Mouse (Mus musculus) lung, adult 2 months (tissue): ENCODE data around the gene Inhbc.

Source experiments
- CTCF ChIP-seq: fragments of 200-500 bp; IDR thresholded peaks from 2 replicates; pipeline ENCODE4 v1.5.1; 2011; ENCODE audit warnings: mild to moderate bottlenecking, low read length, control low read depth; ENCODE audit not compliant: insufficient read depth
- POLR2A ChIP-seq: fragments of 200-500 bp; IDR thresholded peaks from 2 replicates; pipeline ENCODE4 v1.6.1; 2011; ENCODE audit warnings: low read depth, mild to moderate bottlenecking, control low read depth, low read length, borderline replicate concordance; ENCODE audit errors: extremely low read depth

GRCm38 (mm10) chr10:127413585-127413984 lies 43.4 kb upstream of the Inhbc start:
- TF ChIP-seq CTCF (no peak), POLR2A (no peak)
